Mouse (Mus musculus): ENCODE results near the gene Snrpa1.

DNA sequence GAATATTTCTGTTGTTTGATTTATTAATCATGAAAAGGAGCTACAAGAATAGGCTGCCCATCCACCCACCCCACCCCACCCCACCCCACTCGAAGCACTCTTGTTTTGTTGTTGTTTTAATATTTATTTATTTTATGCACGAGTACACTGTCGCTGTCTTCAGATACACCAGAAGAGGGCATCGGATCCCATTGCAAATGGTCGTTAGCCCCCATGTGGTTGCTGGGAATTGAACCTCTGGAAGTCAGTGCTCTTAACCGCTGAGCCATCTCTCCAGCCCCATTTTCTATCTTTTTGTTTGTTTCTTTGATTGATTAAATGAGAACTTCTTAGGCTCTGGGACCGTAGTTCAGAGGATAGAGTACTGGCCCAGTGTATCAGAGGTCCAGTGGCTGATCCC is 49.1 kb downstream of the Snrpa1 start:
- peak; percentile 37; the same call in 1 of the 2 replicates for TF ChIP-seq CTCF (IDR thresholded peaks at IDR 0.05; ENCODE audit: control insufficient read depth, insufficient read depth, low read length)
- no peak for TF ChIP-seq POLR2A (IDR thresholded peaks at IDR 0.05; ENCODE audit: borderline replicate concordance, control insufficient read depth, low read depth, low read length)

Data from bone marrow, adult 2 months (tissue).